Mouse (Mus musculus) liver, adult 2 months (tissue): ENCODE data around the gene Pabpn1l.

ENCODE experiments used
- CTCF ChIP-seq: fragments of 200-500 bp; IDR thresholded peaks from 2 replicates; pipeline ENCODE4 v1.5.1; 2011; ENCODE audit warnings: low read depth, low read length, control low read depth
- POLR2A ChIP-seq: fragments of 200-500 bp; IDR thresholded peaks from 2 replicates; pipeline ENCODE4 v1.6.1; 2011; ENCODE audit warnings: low read length, control low read depth; ENCODE audit not compliant: insufficient read depth; ENCODE audit errors: extremely low read depth

DNA sequence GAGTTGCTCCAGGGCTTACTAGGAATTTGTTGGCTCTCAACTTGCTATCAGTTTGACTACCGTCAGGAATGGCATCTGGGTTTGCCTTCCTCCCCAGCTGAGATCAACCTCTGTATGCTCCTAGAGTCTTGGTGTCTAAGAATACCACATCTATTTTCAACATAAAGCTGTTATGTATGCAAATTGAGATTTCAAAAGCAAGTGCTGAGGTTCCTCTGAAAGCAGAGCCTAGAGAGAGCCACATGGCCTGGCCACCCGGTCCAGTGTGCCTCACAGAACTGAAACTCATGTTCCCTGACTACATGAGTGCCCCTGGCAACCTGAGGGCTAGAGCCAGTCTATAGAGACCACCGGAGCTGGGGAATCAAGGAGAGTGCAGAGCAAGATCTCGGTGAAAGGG is 17.2 kb downstream of the Pabpn1l start:
- TF ChIP-seq POLR2A (no peak), CTCF (no peak)
